Mouse (Mus musculus): Measurements from ENCODE around the gene Sik2. TPM values are rescaled to one million over a fixed set of nuclear protein-coding genes. Genes with fewer than 3 reads are reported as not detected.

Gene Sik2
- polyA plus RNA-seq, 1 experiment from 2014 or later, result 15.1 TPM

GRCm38 (mm10) chr9:50941804-50942401, 67.0 kb downstream of the Sik2 start:
- no peak overlapping the region for H3K9ac ChIP-seq
- no peaks in the 10 kb centered on the region for H3K36me3 ChIP-seq (ENCODE audit: poor library complexity, severe bottlenecking)
- 0 out of 2 replicates have a peak, but pooled peaks cover 10% of the 10 kb centered on the region for H3K4me1 ChIP-seq
- 90% methylated on average over 3 of the region's 3 CpGs for WGBS
- H3K27ac ChIP-seq, result no peak overlapping the region
- no peak for ATAC-seq
- no peak overlapping the region for H3K4me2 ChIP-seq
- no peaks in the 10 kb centered on the region for H3K27me3 ChIP-seq
- no peak overlapping the region for H3K4me3 ChIP-seq
- no peaks in the 10 kb centered on the region for H3K9me3 ChIP-seq (replicated peaks)

- no peaks in the 10 kb centered on the region for H3K9me3 ChIP-seq (replicated peaks)
- no peak overlapping the region for H3K4me3 ChIP-seq
- H3K27me3 ChIP-seq, result no peaks in the 10 kb centered on the region
- H3K27ac ChIP-seq, result no peak overlapping the region
- peaks cover 27% of the 10 kb centered on the region for H3K36me3 ChIP-seq (ENCODE audit: poor library complexity, severe bottlenecking)
- no peak overlapping the region for H3K4me2 ChIP-seq
- no peak for ATAC-seq
- no peak overlapping the region for H3K9ac ChIP-seq
- H3K4me1 ChIP-seq, result no peaks in the 10 kb centered on the region
Observed at GRCm38 (mm10) chr9:50929986-50930385, 78.9 kb downstream of the Sik2 start.

- Histone ChIP-seq H3K9ac (no peak overlapping the region), H3K9me3 (replicated peaks) (no peaks in the 10 kb centered on the region), H3K4me1 (no peaks in the 10 kb centered on the region), H3K36me3 (ENCODE audit: poor library complexity, severe bottlenecking) (peaks cover 9% of the 10 kb centered on the region; the same call in 1 of the 2 replicates), H3K4me3 (no peak overlapping the region), H3K4me2 (no peak overlapping the region), H3K27me3 (no peaks in the 10 kb centered on the region), H3K27ac (no peak overlapping the region)
- no peak for ATAC-seq
- 89% methylated on average over 4 of the region's 4 CpGs for WGBS
Observed at GRCm38 (mm10) chr9:50925801-50926200, 83.1 kb downstream of the Sik2 start.

GRCm38 (mm10) chr9:50924454-50924853, 84.4 kb downstream of the Sik2 start:
- H3K9ac ChIP-seq, result no peak overlapping the region
- no peaks in the 10 kb centered on the region for H3K4me1 ChIP-seq
- H3K9me3 ChIP-seq (replicated peaks), result no peaks in the 10 kb centered on the region
- H3K4me3 ChIP-seq, result no peak overlapping the region
- H3K27ac ChIP-seq, result no peak overlapping the region
- H3K4me2 ChIP-seq, result no peak overlapping the region
- H3K27me3 ChIP-seq, result no peaks in the 10 kb centered on the region
- H3K36me3 ChIP-seq (ENCODE audit: poor library complexity, severe bottlenecking), result peaks cover 6% of the 10 kb centered on the region; the same call in 1 of the 2 replicates
- no peak for ATAC-seq

- Histone ChIP-seq H3K9ac (no peak overlapping the region), H3K36me3 (ENCODE audit: poor library complexity, severe bottlenecking) (peaks cover 2% of the 10 kb centered on the region; the same call in 1 of the 2 replicates), H3K9me3 (replicated peaks) (no peaks in the 10 kb centered on the region), H3K4me2 (no peak overlapping the region), H3K4me1 (no peaks in the 10 kb centered on the region), H3K27me3 (no peaks in the 10 kb centered on the region), H3K4me3 (no peak overlapping the region), H3K27ac (no peak overlapping the region)
- no peak for ATAC-seq
- WGBS, result 83% methylated on average over 5 of the region's 5 CpGs
Observed at GRCm38 (mm10) chr9:50922363-50923153, 86.3 kb downstream of the Sik2 start.

- Histone ChIP-seq H3K9me3 (replicated peaks) (no peaks in the 10 kb centered on the region), H3K4me3 (no peak overlapping the region), H3K4me1 (no peaks in the 10 kb centered on the region), H3K27me3 (no peaks in the 10 kb centered on the region), H3K27ac (no peak overlapping the region), H3K4me2 (no peak overlapping the region), H3K36me3 (ENCODE audit: poor library complexity, severe bottlenecking) (no peaks in the 10 kb centered on the region), H3K9ac (no peak overlapping the region)
- no peak for ATAC-seq
- 90% methylated on average over 3 of the region's 3 CpGs for WGBS
Observed at GRCm38 (mm10) chr9:50920933-50921895, 87.7 kb downstream of the Sik2 start.

GRCm38 (mm10) chr9:50919554-50919953, 89.3 kb downstream of the Sik2 start:
- no peak overlapping the region for H3K4me2 ChIP-seq
- no peak overlapping the region for H3K9ac ChIP-seq
- H3K4me1 ChIP-seq, result no peaks in the 10 kb centered on the region
- no peak for ATAC-seq
- no peaks in the 10 kb centered on the region for H3K27me3 ChIP-seq
- WGBS, result 100% methylated on average over 2 of the region's 2 CpGs
- no peak overlapping the region for H3K27ac ChIP-seq
- H3K4me3 ChIP-seq, result no peak overlapping the region
- H3K9me3 ChIP-seq (replicated peaks), result no peaks in the 10 kb centered on the region
- H3K36me3 ChIP-seq (ENCODE audit: poor library complexity, severe bottlenecking), result peaks cover 4% of the 10 kb centered on the region; the same call in 1 of the 2 replicates

- Histone ChIP-seq H3K27me3 (no peaks in the 10 kb centered on the region), H3K9me3 (replicated peaks) (no peaks in the 10 kb centered on the region), H3K4me3 (no peak overlapping the region), H3K9ac (no peak overlapping the region), H3K4me1 (no peaks in the 10 kb centered on the region), H3K27ac (no peak overlapping the region), H3K36me3 (ENCODE audit: poor library complexity, severe bottlenecking) (peaks cover 4% of the 10 kb centered on the region; the same call in 1 of the 2 replicates), H3K4me2 (no peak overlapping the region)
- 85% methylated on average over 3 of the region's 3 CpGs for WGBS
- ATAC-seq, result no peak
Observed at GRCm38 (mm10) chr9:50918131-50918530, 90.7 kb downstream of the Sik2 start.

GRCm38 (mm10) chr9:50911861-50912515, 96.9 kb downstream of the Sik2 start:
- no peak overlapping the region for H3K4me3 ChIP-seq
- peaks cover 4% of the 10 kb centered on the region; the same call in 1 of the 2 replicates for H3K36me3 ChIP-seq (ENCODE audit: poor library complexity, severe bottlenecking)
- ATAC-seq, result no peak
- H3K9ac ChIP-seq, result no peak overlapping the region
- no peaks in the 10 kb centered on the region for H3K4me1 ChIP-seq
- H3K27me3 ChIP-seq, result no peaks in the 10 kb centered on the region
- H3K4me2 ChIP-seq, result no peak overlapping the region
- 92% methylated on average over 7 of the region's 7 CpGs for WGBS
- H3K9me3 ChIP-seq (replicated peaks), result no peaks in the 10 kb centered on the region
- H3K27ac ChIP-seq, result no peak overlapping the region

GRCm38 (mm10) chr9:50905321-50905720, 103.6 kb downstream of the Sik2 start:
- H3K4me1 ChIP-seq, result peaks cover 7% of the 10 kb centered on the region
- WGBS, result 93% methylated on average over 3 of the region's 3 CpGs
- no peaks in the 10 kb centered on the region for H3K9me3 ChIP-seq (replicated peaks)
- no peak overlapping the region for H3K4me2 ChIP-seq
- H3K27ac ChIP-seq, result no peak overlapping the region
- H3K27me3 ChIP-seq, result no peaks in the 10 kb centered on the region
- 0 out of 2 replicates have a peak, but pooled peaks cover 7% of the 10 kb centered on the region for H3K36me3 ChIP-seq (ENCODE audit: poor library complexity, severe bottlenecking)
- no peak for ATAC-seq
- H3K9ac ChIP-seq, result no peak overlapping the region
- H3K4me3 ChIP-seq, result no peak overlapping the region

GRCm38 (mm10) chr9:50904196-50904847, 104.6 kb downstream of the Sik2 start:
- Histone ChIP-seq H3K36me3 (ENCODE audit: poor library complexity, severe bottlenecking) (peaks cover 10% of the 10 kb centered on the region; the same call in 1 of the 2 replicates), H3K4me2 (no peak overlapping the region), H3K4me1 (peaks cover 11% of the 10 kb centered on the region), H3K4me3 (no peak overlapping the region), H3K9ac (no peak overlapping the region), H3K27me3 (no peaks in the 10 kb centered on the region), H3K9me3 (replicated peaks) (no peaks in the 10 kb centered on the region), H3K27ac (no peak overlapping the region)
- ATAC-seq, result no peak
- 76% methylated on average over 6 of the region's 6 CpGs for WGBS
